Mouse (Mus musculus) forebrain, embryonic 13.5 days (tissue): ENCODE results near the gene Nell1. TPM values are rescaled to one million over a fixed set of nuclear protein-coding genes. Genes with fewer than 3 reads are reported as not detected.
"Not testable (repeated sequence)": the region's sequence is repeated elsewhere in the genome, so short reads cannot be mapped to it uniquely, and the experiment has no call there.

Experiments used
- ATAC-seq: fragments of 200-750 bp; cut with Nextera tagmentation; 2 replicates; pipeline ENCODE4 v1.8.0; 2017
- H3K27ac ChIP-seq: fragments of 300-500 bp; sonication (generic); 2 replicates; pipeline ENCODE4 v1.5.1; 2015; ENCODE audit warnings: inconsistent platforms, mild to moderate bottlenecking, moderate library complexity
- H3K27me3 ChIP-seq: fragments of 300-500 bp; sonication (generic); 2 replicates; pipeline ENCODE4 v1.6.1; 2015; ENCODE audit warnings: mild to moderate bottlenecking, inconsistent platforms
- H3K36me3 ChIP-seq: fragments of 300-500 bp; sonication (generic); 2 replicates; pipeline ENCODE4 v1.6.1; 2015; ENCODE audit warnings: mild to moderate bottlenecking, inconsistent platforms; ENCODE audit not compliant: poor library complexity, severe bottlenecking
- H3K4me1 ChIP-seq: fragments of 300-500 bp; sonication (generic); 2 replicates; pipeline ENCODE4 v1.6.1; 2015; ENCODE audit warnings: inconsistent platforms
- H3K4me2 ChIP-seq: fragments of 300-500 bp; sonication (generic); 2 replicates; pipeline ENCODE4 v1.6.1; 2015; ENCODE audit warnings: inconsistent platforms, mild to moderate bottlenecking, moderate library complexity
- H3K4me3 ChIP-seq: fragments of 300-500 bp; sonication (generic); 2 replicates; pipeline ENCODE4 v1.5.1; 2015; ENCODE audit warnings: mild to moderate bottlenecking, inconsistent platforms
- H3K9ac ChIP-seq: fragments of 300-500 bp; sonication (generic); 2 replicates; pipeline ENCODE4 v1.6.1; 2015; ENCODE audit warnings: mild to moderate bottlenecking, inconsistent platforms
- H3K9me3 ChIP-seq: fragments of 300-500 bp; sonication (generic); replicated peaks from 2 replicates; pipeline ENCODE4 v1.6.1; 2016; ENCODE audit warnings: inconsistent platforms
- WGBS: fragments of 180-500 bp; shearing (Covaris S2); methylation state at CpG from one replicate; pipeline ENCODE4 v1.1.7; 2015; 5-methylcytosine and 5-hydroxymethylcytosine counted together
- polyA plus RNA-seq: library from polyadenylated mRNA; unstranded; fragments of >200 nt; fragmentation: Nextera tagmentation; extraction: Ambion mirVana; gene quantifications from 2 replicates; pipeline ENCODE4 v1.2.1, GENCODE M21; 2015

The Nell1 gene
- polyA plus RNA-seq, result 2.9 and 4.2 TPM in 2 replicates

- Histone ChIP-seq H3K4me3 (peak within 1 kb of the TSS; percentile 53), H3K36me3 (no peaks in the 10 kb centered on the region), H3K4me1 (peaks cover 19% of the 10 kb centered on the region), H3K27ac (no peak within 1 kb of the TSS), H3K9ac (peak within 1 kb of the TSS; percentile 63), H3K4me2 (peak within 1 kb of the TSS; percentile 95), H3K9me3 (no peaks in the 10 kb centered on the region), H3K27me3 (peaks cover 75% of the 10 kb centered on the region)
- peak; percentile 75 for ATAC-seq
- under 1% methylated on average over 51 of the region's 52 CpGs for WGBS
Measured at GRCm38 (mm10) chr7:49974841-49975440, at the start of gene Nell1. Gene Nell1, plus strand, starts transcription at chr7:49974864.

DNA sequence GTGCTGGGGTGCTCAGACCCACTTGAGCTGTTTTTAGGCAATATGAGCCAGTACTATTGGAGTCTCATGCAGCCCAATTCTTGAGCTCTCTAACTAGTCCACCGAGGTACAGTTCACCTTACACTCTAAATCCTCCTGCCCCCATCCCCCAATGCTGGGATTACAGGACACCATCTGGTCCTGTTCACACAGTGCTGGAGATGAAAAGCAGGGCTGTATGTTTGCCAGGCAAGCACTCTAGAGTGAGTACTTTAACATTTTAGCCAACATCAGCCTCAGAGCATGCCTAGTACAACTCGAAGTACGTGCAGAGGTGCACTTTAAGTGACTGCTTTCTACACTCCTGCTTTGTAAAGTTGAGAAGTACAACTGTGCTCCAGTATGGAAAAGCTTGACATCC lies 46.1 kb upstream of the Nell1 start:
- Histone ChIP-seq H3K4me3 (no peak overlapping the region), H3K27ac (no peak overlapping the region), H3K9me3 (no peaks in the 10 kb centered on the region), H3K4me1 (no peaks in the 10 kb centered on the region), H3K27me3 (peaks cover 68% of the 10 kb centered on the region), H3K36me3 (no peaks in the 10 kb centered on the region), H3K4me2 (no peak overlapping the region), H3K9ac (no peak overlapping the region)
- WGBS, result 63% methylated on average over 3 of the region's 3 CpGs
- peak; percentile 28; the same call in 1 of the 2 replicates for ATAC-seq

GRCm38 (mm10) chr7:49929999-49930398 lies 44.7 kb upstream of the Nell1 start:
- Histone ChIP-seq H3K9ac (no peak overlapping the region), H3K4me2 (no peak overlapping the region), H3K27ac (no peak overlapping the region), H3K4me3 (no peak overlapping the region), H3K9me3 (no peaks in the 10 kb centered on the region), H3K36me3 (no peaks in the 10 kb centered on the region), H3K4me1 (no peaks in the 10 kb centered on the region), H3K27me3 (peaks cover 57% of the 10 kb centered on the region)
- ATAC-seq, result no peak
- 75% methylated on average over 4 of the region's 4 CpGs for WGBS

DNA sequence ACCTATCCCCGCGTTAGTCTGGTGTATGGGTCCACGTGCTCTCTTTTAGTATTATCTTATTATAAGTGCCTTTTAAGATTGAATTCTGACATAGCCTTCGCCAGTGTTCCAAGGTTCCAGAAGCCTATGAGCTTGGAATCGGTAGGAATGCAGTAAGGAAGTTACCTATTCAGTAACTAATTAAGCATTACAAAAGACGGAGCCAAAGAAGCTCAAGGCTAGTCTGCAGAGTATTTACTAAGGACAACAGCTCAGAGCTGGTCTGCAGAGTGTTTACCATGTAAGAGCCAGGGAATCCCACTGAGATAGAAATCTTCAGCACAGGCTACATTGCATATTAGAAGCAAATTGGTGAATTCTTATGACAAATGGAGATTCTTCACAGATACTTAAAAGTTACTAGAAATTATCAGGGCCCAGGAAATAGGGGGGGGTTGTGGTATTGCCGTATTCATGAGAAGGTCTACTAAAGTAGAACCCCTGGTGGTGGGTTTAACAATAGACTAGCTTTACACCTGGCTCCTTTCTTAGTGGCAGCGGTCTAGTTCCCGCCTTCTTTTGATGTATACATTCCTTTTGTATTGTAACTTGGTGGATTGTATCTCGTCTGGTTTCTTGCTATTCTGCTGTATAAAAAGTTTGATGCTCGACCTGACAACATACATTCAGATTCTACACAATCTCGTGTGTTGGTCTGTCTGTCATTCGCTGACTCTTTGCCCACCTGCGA lies 41.1 kb upstream of the Nell1 start:
- not testable (repeated sequence) for H3K27ac ChIP-seq, H3K9me3 ChIP-seq, H3K4me2 ChIP-seq, H3K9ac ChIP-seq, H3K4me3 ChIP-seq, H3K4me1 ChIP-seq, H3K36me3 ChIP-seq, ATAC-seq
- WGBS, result 76% methylated on average over 14 of the region's 14 CpGs
- H3K27me3 ChIP-seq, result peaks cover 24% of the 10 kb centered on the region

DNA sequence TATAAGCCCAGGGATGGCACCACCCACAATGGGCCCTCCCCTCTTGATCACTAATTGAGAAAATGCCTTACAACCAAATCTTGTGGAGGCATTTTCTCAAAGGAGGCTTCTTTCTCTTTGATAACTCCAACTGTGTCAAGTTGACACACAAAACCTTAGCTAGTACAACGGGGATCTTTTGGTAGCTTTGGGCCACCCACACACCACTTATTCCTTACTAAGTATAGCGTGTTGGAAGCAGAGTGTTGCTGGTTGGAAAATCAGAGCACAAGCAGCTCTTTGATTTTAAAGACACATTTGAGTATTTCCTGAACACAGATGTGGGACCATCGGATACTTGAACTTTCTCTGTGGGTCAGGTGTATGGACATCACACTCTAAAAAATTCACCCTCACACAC lies 37.8 kb upstream of the Nell1 start:
- Histone ChIP-seq H3K4me2 (no peak overlapping the region), H3K4me1 (peaks cover 1% of the 10 kb centered on the region; the same call in 1 of the 2 replicates), H3K4me3 (no peak overlapping the region), H3K27me3 (peaks cover 10% of the 10 kb centered on the region), H3K27ac (no peak overlapping the region), H3K36me3 (no peaks in the 10 kb centered on the region), H3K9me3 (no peaks in the 10 kb centered on the region), H3K9ac (no peak overlapping the region)
- no peak for ATAC-seq
- WGBS, result 83% methylated on average over 3 of the region's 3 CpGs

DNA sequence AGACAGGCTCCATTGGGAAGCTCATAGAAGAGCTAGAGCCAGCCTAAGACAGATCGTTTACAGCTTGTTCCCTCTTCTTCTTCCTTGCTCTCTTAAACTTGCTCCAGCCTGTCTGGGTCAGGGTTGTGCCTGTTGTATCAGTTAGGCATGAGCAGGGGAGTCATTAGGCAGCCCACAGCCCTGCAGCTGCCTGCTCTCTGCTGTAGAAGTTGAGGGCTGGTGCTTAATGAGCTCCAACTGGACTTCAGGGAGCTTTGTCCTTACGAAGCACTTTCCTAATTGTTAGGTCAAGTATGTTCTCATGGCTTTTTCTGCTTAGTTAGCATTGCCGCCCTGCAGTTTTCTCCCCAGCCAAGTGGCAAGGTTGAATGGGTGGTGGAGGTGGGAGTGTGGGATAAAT lies 32.6 kb upstream of the Nell1 start:
- H3K9me3 ChIP-seq, result no peaks in the 10 kb centered on the region
- no peak overlapping the region for H3K27ac ChIP-seq
- no peak overlapping the region for H3K4me3 ChIP-seq
- H3K4me2 ChIP-seq, result no peak overlapping the region
- no peaks in the 10 kb centered on the region for H3K36me3 ChIP-seq
- H3K9ac ChIP-seq, result no peak overlapping the region
- 31% methylated on average over 3 of the region's 3 CpGs for WGBS
- peaks cover 5% of the 10 kb centered on the region; the same call in 1 of the 2 replicates for H3K4me1 ChIP-seq
- ATAC-seq, result no peak; the same call in 1 of the 2 replicates
- H3K27me3 ChIP-seq, result no peaks in the 10 kb centered on the region

- H3K4me3 ChIP-seq, result no peak overlapping the region
- H3K36me3 ChIP-seq, result no peaks in the 10 kb centered on the region
- 52% methylated on average over 5 of the region's 5 CpGs for WGBS
- no peaks in the 10 kb centered on the region for H3K27me3 ChIP-seq
- peak; percentile 16; the same call in 1 of the 2 replicates for ATAC-seq
- H3K4me1 ChIP-seq, result peaks cover 5% of the 10 kb centered on the region; the same call in 1 of the 2 replicates
- H3K27ac ChIP-seq, result no peak overlapping the region
- H3K9me3 ChIP-seq, result no peaks in the 10 kb centered on the region
- no peak overlapping the region for H3K4me2 ChIP-seq
- H3K9ac ChIP-seq, result no peak overlapping the region
Measured at GRCm38 (mm10) chr7:49942490-49942889, 32.2 kb upstream of the Nell1 start.

- H3K36me3 ChIP-seq, result no peaks in the 10 kb centered on the region
- no peak overlapping the region for H3K4me3 ChIP-seq
- no peaks in the 10 kb centered on the region for H3K9me3 ChIP-seq
- H3K9ac ChIP-seq, result no peak overlapping the region
- no peaks in the 10 kb centered on the region for H3K27me3 ChIP-seq
- no peak for ATAC-seq
- peaks cover 5% of the 10 kb centered on the region; the same call in 1 of the 2 replicates for H3K4me1 ChIP-seq
- no peak overlapping the region for H3K27ac ChIP-seq
- no peak overlapping the region for H3K4me2 ChIP-seq
- 92% methylated on average over 9 of the region's 9 CpGs for WGBS
Measured at GRCm38 (mm10) chr7:49946691-49947090, 28.0 kb upstream of the Nell1 start.

DNA sequence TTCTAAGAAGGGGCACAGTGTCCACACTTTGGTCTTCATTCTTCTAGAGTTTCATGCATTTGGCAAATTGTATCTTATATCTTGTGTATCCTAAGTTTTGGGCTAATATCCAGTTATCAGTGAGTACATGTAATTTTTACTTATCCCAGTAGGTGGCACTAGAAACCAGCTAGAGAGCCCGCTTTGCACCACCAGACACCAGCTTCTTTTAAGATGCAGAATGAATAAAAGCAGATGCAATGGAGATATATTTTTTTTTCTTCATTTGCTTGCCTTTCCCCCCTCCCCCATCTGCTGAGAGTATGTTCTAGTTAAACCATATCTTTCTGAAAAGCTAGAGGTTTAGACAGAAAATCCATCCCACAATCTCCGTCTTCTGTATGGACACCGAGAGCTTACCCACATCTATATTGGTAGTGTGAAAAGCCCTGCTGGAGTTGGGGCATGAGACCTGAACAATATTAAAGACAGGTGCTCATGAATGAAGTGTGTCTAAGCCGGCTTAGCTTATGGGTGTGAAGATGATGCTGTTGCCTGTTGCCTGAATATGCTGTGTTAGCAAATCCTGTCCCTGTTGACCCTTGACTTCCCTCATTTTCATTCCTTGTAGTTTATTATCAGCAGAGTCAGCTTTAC lies 21.0 kb upstream of the Nell1 start:
- peak; percentile 58 for ATAC-seq
- Histone ChIP-seq H3K4me3 (no peak overlapping the region), H3K9ac (no peak overlapping the region), H3K4me1 (no peaks in the 10 kb centered on the region), H3K27ac (no peak overlapping the region), H3K27me3 (no peaks in the 10 kb centered on the region), H3K36me3 (no peaks in the 10 kb centered on the region), H3K4me2 (no peak overlapping the region), H3K9me3 (no peaks in the 10 kb centered on the region)
- WGBS, result 57% methylated on average over 4 of the region's 4 CpGs

DNA sequence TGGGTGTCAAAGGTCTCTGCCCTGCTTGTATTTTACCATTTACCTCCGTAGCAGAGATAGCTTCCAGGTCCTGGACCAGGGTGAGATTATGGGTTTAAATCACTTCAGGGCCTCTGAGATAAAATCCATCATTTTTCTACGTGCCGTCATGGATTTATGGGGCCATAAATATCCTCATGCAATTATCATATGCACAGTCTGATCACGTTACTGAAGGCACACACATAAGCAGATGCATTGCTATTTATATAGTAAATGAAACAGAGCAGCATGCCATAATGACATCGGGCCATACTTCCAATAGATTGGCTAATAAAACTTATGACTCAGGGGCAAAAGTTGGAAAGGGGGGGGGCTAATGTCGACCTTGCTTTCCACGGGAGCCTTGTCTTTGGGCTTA lies 19.8 kb upstream of the Nell1 start:
- H3K27me3 ChIP-seq, result no peaks in the 10 kb centered on the region
- H3K4me2 ChIP-seq, result no peak overlapping the region
- ATAC-seq, result no peak
- no peak overlapping the region for H3K4me3 ChIP-seq
- no peak overlapping the region for H3K27ac ChIP-seq
- no peak overlapping the region for H3K9ac ChIP-seq
- no peaks in the 10 kb centered on the region for H3K4me1 ChIP-seq
- no peaks in the 10 kb centered on the region for H3K36me3 ChIP-seq
- H3K9me3 ChIP-seq, result no peaks in the 10 kb centered on the region
- WGBS, result 84% methylated on average over 7 of the region's 7 CpGs

DNA sequence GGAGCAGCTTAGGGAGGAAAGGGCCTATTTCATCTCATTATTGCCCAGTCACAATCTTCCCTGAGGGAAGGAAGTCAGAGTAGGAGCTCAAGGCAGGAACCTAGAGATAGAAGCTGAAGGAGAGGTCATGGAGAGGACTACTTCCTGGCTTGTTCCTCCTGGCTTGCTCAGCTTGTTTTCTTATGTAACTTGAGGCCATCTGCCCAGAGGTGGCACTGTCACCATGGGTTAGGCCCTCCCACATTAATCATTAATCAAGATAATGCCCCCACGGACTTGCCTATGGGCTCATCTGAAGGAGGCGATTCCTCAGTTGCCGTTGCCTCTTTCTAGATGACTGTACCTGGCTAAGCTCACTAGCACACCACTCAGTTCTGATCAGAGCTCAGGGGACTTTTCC lies 17.5 kb upstream of the Nell1 start:
- Histone ChIP-seq H3K27ac (no peak overlapping the region), H3K4me3 (no peak overlapping the region), H3K9me3 (no peaks in the 10 kb centered on the region), H3K36me3 (no peaks in the 10 kb centered on the region), H3K27me3 (no peaks in the 10 kb centered on the region; the same call in 1 of the 2 replicates), H3K9ac (no peak overlapping the region), H3K4me2 (no peak overlapping the region), H3K4me1 (no peaks in the 10 kb centered on the region)
- WGBS, result 84% methylated on average over 3 of the region's 3 CpGs
- ATAC-seq, result no peak

DNA sequence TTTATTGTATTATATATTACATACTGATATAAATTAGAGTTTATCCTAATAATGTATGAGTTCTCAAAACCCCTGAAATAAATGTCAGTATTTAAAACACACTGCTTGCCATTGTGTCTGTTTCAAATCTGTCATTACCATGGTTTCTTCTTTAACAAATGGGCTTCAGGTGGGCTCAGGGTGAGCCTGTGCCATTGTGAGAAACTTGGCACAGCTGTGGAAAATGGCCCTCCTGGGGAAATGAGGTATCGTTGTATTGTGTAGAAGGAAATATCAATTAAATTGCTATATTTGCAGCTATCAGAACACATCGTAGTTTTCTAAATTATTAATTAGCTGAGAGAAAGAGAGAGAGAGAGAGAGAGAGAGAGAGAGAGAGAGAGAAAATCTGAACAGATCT lies 10.9 kb upstream of the Nell1 start:
- H3K36me3 ChIP-seq, result no peaks in the 10 kb centered on the region
- H3K27ac ChIP-seq, result no peak overlapping the region
- no peak overlapping the region for H3K4me3 ChIP-seq
- H3K9me3 ChIP-seq, result no peaks in the 10 kb centered on the region
- no peak for ATAC-seq
- no peak overlapping the region for H3K4me2 ChIP-seq
- H3K27me3 ChIP-seq, result no peaks in the 10 kb centered on the region; the same call in 1 of the 2 replicates
- no peaks in the 10 kb centered on the region for H3K4me1 ChIP-seq
- 85% methylated on average over 2 of the region's 2 CpGs for WGBS
- no peak overlapping the region for H3K9ac ChIP-seq
